Comparison of ENCODE assay signal across 22 mouse cellular contexts in the genomic region with DNA sequence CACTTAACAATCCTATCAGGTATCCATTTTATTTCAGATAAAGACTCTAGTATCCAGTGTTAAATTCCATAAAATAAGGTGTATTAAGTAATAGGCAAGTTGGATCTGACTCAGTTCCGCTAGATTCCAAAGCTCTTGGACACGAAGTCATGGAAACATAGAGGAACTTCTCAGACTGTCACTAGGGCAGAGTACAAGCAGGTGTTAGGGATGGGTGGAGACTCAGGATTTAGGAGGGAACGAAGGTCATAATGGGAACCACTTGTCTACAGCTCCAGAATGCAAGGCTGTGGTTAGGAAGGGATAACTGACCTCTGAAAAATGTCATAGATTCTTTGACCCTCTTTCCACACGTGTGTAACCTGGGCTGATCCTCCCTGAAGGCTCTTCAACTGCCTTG. TPM values are rescaled to one million over a fixed set of nuclear protein-coding genes. Genes with fewer than 3 reads are reported as not detected.
DNase-seq lines count a peak whose midpoint lies in the region; ATAC-seq lines count a peak whose summit lies in the region.
"Had no signal": no experiment of that assay in that cellular context is flagged by ENCODE, and none has a peak within 500 bp of the region (broad histone marks: within the 10 kb centered on the region; RNA-seq: fewer than 3 reads in every experiment).

No protein-coding gene starts in this region.

- peaks cover 14% of the 10 kb centered on the region; the same call in 1 of the 2 replicates for H3K4me1 ChIP-seq in heart, embryonic 11.5 days (ENCODE audit: control insufficient read depth, insufficient read depth, low read length)
- no peaks in the 10 kb centered on the region for H3K4me1 ChIP-seq in midbrain, embryonic 11.5 days (ENCODE audit: control insufficient read depth, insufficient read depth, low read length)
- peaks cover 4% of the 10 kb centered on the region; the same call in 1 of the 2 replicates for H3K4me1 ChIP-seq in midbrain, embryonic 10.5 days
- H3K4me1 ChIP-seq in liver, embryonic 13.5 days (replicated peaks): peaks cover 62% of the 10 kb centered on the region
- H3K4me1 ChIP-seq: embryonic facial prominence, embryonic 15.5 days; forebrain, embryonic 15.5 days; hindbrain, embryonic 13.5 days had no signal

- DNase-seq in heart, adult 8-10 months (ENCODE audit: low spot score): no peak
- peak; percentile 75 for DNase-seq in midbrain, embryonic 11.5 days (ENCODE audit: low spot score, missing footprints)
- DNase-seq in midbrain, embryonic 10.5 days (ENCODE audit: low spot score): no peak
- no peak for DNase-seq in liver, embryonic 13.5 days
- no peak for DNase-seq in ovary, adult 18-20 months (ENCODE audit: low spot score)
- DNase-seq in left cerebral cortex, adult 18-20 months (ENCODE audit: low spot score in 2 of 2): no peak
- DNase-seq: adrenal gland, adult 2 months; adrenal gland, postnatal 36 days; cerebellum, adult 8-10 months; cerebellum, postnatal 14 days; embryo, embryonic 11 days; gastrocnemius, postnatal 10 days; heart, adult 2 months; heart, postnatal 10 days had no signal

- H3K27ac ChIP-seq in heart, embryonic 11.5 days (ENCODE audit: low read depth, low read length): peak overlapping the region; percentile 88; the same call in 1 of the 2 replicates
- no peak overlapping the region for H3K27ac ChIP-seq in midbrain, embryonic 11.5 days (ENCODE audit: low read depth, low read length)
- H3K27ac ChIP-seq in midbrain, embryonic 10.5 days (replicated peaks): no peak overlapping the region
- H3K27ac ChIP-seq in liver, embryonic 13.5 days: peak overlapping the region; percentile 100
- H3K27ac ChIP-seq: embryonic facial prominence, embryonic 15.5 days; forebrain, embryonic 15.5 days; heart, adult 2 months; hindbrain, embryonic 13.5 days; hindbrain, postnatal 0 days had no signal

- H3K9ac ChIP-seq in heart, embryonic 11.5 days (ENCODE audit: low read depth, low read length): no peak overlapping the region
- no peak overlapping the region for H3K9ac ChIP-seq in midbrain, embryonic 11.5 days (ENCODE audit: low read length)
- peak overlapping the region; percentile 37; the same call in 1 of the 2 replicates for H3K9ac ChIP-seq in liver, embryonic 13.5 days
- H3K9ac ChIP-seq: embryonic facial prominence, embryonic 15.5 days; forebrain, embryonic 15.5 days; hindbrain, embryonic 13.5 days had no signal

- no peak overlapping the region for H3K4me3 ChIP-seq in heart, embryonic 11.5 days (ENCODE audit: low read depth, low read length)
- no peak overlapping the region for H3K4me3 ChIP-seq in midbrain, embryonic 11.5 days (ENCODE audit: low read depth, low read length)
- no peak overlapping the region for H3K4me3 ChIP-seq in midbrain, embryonic 10.5 days
- H3K4me3 ChIP-seq in liver, embryonic 13.5 days (replicated peaks): no peak overlapping the region
- H3K4me3 ChIP-seq: embryonic facial prominence, embryonic 15.5 days; erythroblast, embryonic 14.5 days; forebrain, embryonic 15.5 days; heart, adult 2 months; hindbrain, embryonic 13.5 days had no signal

- WGBS in heart, embryonic 11.5 days (ENCODE audit: insufficient replicate concordance): 80% methylated on average over 4 of the region's 4 CpGs
- 78% methylated on average over 4 of the region's 4 CpGs for WGBS in midbrain, embryonic 11.5 days
- WGBS in midbrain, embryonic 10.5 days: 83% methylated on average over 4 of the region's 4 CpGs
- WGBS in liver, embryonic 13.5 days (ENCODE audit: insufficient replicate concordance): 75% methylated on average over 4 of the region's 4 CpGs

- no peaks in the 10 kb centered on the region for H3K36me3 ChIP-seq in heart, embryonic 11.5 days (ENCODE audit: control insufficient read depth, insufficient read depth, low read length)
- H3K36me3 ChIP-seq in midbrain, embryonic 11.5 days (ENCODE audit: control insufficient read depth, insufficient read depth, low read length): no peaks in the 10 kb centered on the region
- no peaks in the 10 kb centered on the region for H3K36me3 ChIP-seq in midbrain, embryonic 10.5 days
- H3K36me3 ChIP-seq in liver, embryonic 13.5 days: no peaks in the 10 kb centered on the region
- H3K36me3 ChIP-seq: embryonic facial prominence, embryonic 15.5 days; forebrain, embryonic 15.5 days; hindbrain, embryonic 13.5 days had no signal

- H3K9me3 ChIP-seq in heart, embryonic 11.5 days (replicated peaks; ENCODE audit: control insufficient read depth, low read length): no peaks in the 10 kb centered on the region
- H3K9me3 ChIP-seq in midbrain, embryonic 11.5 days (ENCODE audit: control insufficient read depth, low read length): no peaks in the 10 kb centered on the region
- H3K9me3 ChIP-seq in midbrain, embryonic 10.5 days (replicated peaks): no peaks in the 10 kb centered on the region
- no peaks in the 10 kb centered on the region for H3K9me3 ChIP-seq in liver, embryonic 13.5 days (replicated peaks)
- H3K9me3 ChIP-seq: embryonic facial prominence, embryonic 15.5 days; forebrain, embryonic 15.5 days; hindbrain, embryonic 13.5 days had no signal

- ATAC-seq in heart, embryonic 11.5 days (replicated peaks; ENCODE audit: insufficient number of reproducible peaks, low FRiP score, low TSS enrichment): no peak
- no peak for ATAC-seq in midbrain, embryonic 11.5 days (ENCODE audit: low FRiP score)
- no peak for ATAC-seq in liver, embryonic 13.5 days (ENCODE audit: low read depth)
- ATAC-seq in erythroid progenitor cell, adult 5-6 weeks (replicated peaks; ENCODE audit: low FRiP score, poor library complexity, severe bottlenecking): no peak
- ATAC-seq: forebrain, embryonic 15.5 days; hindbrain, postnatal 0 days; Patski had no signal

- no peak overlapping the region for H3K4me2 ChIP-seq in heart, embryonic 11.5 days
- H3K4me2 ChIP-seq in midbrain, embryonic 11.5 days: no peak overlapping the region
- no peak overlapping the region for H3K4me2 ChIP-seq in liver, embryonic 13.5 days
- H3K4me2 ChIP-seq: embryonic facial prominence, embryonic 15.5 days; forebrain, embryonic 15.5 days; hindbrain, embryonic 13.5 days had no signal

- no peaks in the 10 kb centered on the region for H3K27me3 ChIP-seq in heart, embryonic 11.5 days (ENCODE audit: control insufficient read depth, insufficient read depth, low read length)
- no peaks in the 10 kb centered on the region for H3K27me3 ChIP-seq in midbrain, embryonic 11.5 days (ENCODE audit: control insufficient read depth, insufficient read depth, low read length)
- no peaks in the 10 kb centered on the region for H3K27me3 ChIP-seq in midbrain, embryonic 10.5 days (ENCODE audit: low read depth, poor library complexity, severe bottlenecking)
- no peaks in the 10 kb centered on the region for H3K27me3 ChIP-seq in liver, embryonic 13.5 days
- H3K27me3 ChIP-seq: embryonic facial prominence, embryonic 15.5 days; forebrain, embryonic 15.5 days; hindbrain, embryonic 13.5 days; Patski had no signal

RNA-seq across cellular contexts. Expression of a gene that starts 25.6 kb away (rescaled TPM):
- 46.9 and 49.3 TPM in 2 replicates for polyA plus RNA-seq in heart, embryonic 11.5 days (2014; fragmentation: Nextera tagmentation; extraction: Ambion mirVana)
- 10 to 100 TPM in 2 of 4 experiments, 1 to 10 TPM in 2; 7.6 to 13.2 (median 10.0) TPM for total RNA-seq in heart, adult 8-10 months (2022)
- 53.3 and 62.5 TPM in 2 replicates for polyA plus RNA-seq in midbrain, embryonic 11.5 days (2014; fragmentation: Nextera tagmentation; extraction: Ambion mirVana)
- 53.7 and 55.6 TPM in 2 replicates for polyA plus RNA-seq in midbrain, embryonic 10.5 days (2016; fragmentation: Nextera tagmentation; extraction: Ambion mirVana)
- 48.6 and 55.8 TPM in 2 replicates for polyA plus RNA-seq in liver, embryonic 13.5 days (2015; fragmentation: Nextera tagmentation; extraction: Ambion mirVana)
- 100 to 1,000 TPM; 174 to 176 TPM for total RNA-seq in left cerebral cortex, adult 18-20 months (2021)
- 242 and 248 TPM in 2 replicates for total RNA-seq in erythroid progenitor cell, adult 5-6 weeks (2015; ENCODE audit: low replicate concordance)
- 739 and 881 TPM in 2 replicates for total RNA-seq in erythroid progenitor cell, adult 5-6 weeks (2017; ENCODE audit: low replicate concordance)

Comparison
In these comparisons a context has a peak if more than half of its experiments do, and no peak if none do; other contexts are left out.
1. H3K27ac ChIP-seq: peak in heart, embryonic 11.5 days (single experiment) and liver, embryonic 13.5 days (single experiment); none in midbrain, embryonic 11.5 days (single experiment) and midbrain, embryonic 10.5 days (single experiment).